Mouse (Mus musculus) adrenal gland, postnatal 14 days (tissue): ENCODE data around the gene Arid5a. TPM values are rescaled to one million over a fixed set of nuclear protein-coding genes. Genes with fewer than 3 reads are reported as not detected.

Source experiments
- DNase-seq: peaks from one replicate; pipeline ENCODE4 v3.0.0; 2021; ENCODE audit warnings: mixed read lengths
- long read RNA-seq, 2 experiments: library from polyadenylated mRNA; stranded (forward); transcript quantifications; one replicate each; pipeline ENCODE4 v2.0.0; 2021
- total RNA-seq: library from RNA; stranded (reverse); gene quantifications from 2 replicates; pipeline ENCODE4 v1.2.3, GENCODE M21; 2021

Gene Arid5a
- total RNA-seq = 6.0 and 10.6 TPM in 2 replicates
- long read RNA-seq, experiment 1, full-length matches to known transcripts = 3 of 3 reads
- long read RNA-seq, experiment 1, partial matches to known transcripts = 0 of 3 reads
- long read RNA-seq, experiment 1, other reads (novel, unspliced or antisense) = 0 of 3 reads
- long read RNA-seq, experiment 2, full-length matches to known transcripts = 4 of 4 reads
- long read RNA-seq, experiment 2, partial matches to known transcripts = 0 of 4 reads
- long read RNA-seq, experiment 2, other reads (novel, unspliced or antisense) = 0 of 4 reads

DNA sequence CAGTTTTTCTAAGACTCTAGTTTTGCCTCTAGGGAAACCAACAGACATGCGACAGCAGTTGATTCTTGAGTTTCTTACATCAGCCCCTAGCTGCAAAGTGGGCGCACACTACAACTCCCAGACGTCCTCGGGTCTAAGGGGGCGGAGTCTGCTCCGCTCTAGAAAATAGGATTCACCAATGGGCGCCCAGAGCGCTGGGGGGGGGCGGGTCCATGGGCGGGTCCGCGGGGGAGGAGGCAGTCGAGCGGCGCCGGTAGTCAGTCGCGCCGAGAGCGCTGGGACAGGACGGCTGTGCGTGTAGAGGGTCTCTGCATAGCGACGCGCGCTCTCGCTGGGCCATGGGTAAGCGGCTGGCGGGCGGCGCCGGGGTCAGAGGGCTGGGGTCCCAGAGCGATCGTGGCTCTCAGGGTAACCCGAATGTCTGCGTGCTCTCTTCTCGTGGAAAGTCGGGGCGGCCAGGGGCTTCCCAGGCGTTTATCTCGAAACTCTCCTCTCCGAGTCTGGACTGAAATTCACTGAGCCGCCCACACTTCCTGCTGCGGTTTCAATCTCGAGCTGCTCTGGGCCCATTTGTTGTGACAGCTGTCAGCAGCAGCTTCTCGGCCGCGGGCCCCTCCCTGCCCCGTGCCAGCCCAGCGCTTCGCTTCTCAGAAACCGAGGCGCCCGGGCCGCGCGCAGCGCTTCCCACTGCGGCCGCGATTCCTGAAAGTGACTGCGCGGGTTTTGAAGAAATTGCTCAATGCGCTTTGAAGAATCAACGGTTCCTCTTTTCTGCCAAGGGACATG, at the start of gene Arid5a:
Gene Arid5a (plus strand): TSS at position 239 of the 786 bp plus-strand sequence.
- peak; percentile 92 for DNase-seq

- no peak for DNase-seq
These were observed 48.9 kb upstream of the Arid5a start for GRCm38 (mm10) chr1:36258631-36259030.

- no peak for DNase-seq
These were observed 48.3 kb upstream of the Arid5a start for GRCm38 (mm10) chr1:36259281-36259680.

DNA sequence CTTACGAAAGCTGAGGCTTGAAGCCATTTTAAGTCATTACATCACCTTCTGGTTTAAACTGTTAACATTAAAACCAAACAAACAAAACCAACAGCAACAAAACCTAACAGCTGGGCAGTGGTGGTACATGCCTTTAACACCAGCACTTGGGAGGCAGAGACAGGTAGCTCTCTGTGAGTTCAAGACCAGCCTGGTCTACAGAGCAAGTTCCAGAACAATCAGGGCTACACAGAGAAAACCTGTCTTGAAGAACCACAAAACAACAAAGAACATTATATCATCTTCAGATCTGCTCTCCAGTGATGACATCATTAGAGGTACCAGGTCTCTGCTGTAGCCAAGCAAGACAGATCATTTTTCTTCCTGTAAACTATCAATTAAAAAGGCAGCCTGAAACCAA, 47.1 kb upstream of the Arid5a start:
- DNase-seq = no peak

DNA sequence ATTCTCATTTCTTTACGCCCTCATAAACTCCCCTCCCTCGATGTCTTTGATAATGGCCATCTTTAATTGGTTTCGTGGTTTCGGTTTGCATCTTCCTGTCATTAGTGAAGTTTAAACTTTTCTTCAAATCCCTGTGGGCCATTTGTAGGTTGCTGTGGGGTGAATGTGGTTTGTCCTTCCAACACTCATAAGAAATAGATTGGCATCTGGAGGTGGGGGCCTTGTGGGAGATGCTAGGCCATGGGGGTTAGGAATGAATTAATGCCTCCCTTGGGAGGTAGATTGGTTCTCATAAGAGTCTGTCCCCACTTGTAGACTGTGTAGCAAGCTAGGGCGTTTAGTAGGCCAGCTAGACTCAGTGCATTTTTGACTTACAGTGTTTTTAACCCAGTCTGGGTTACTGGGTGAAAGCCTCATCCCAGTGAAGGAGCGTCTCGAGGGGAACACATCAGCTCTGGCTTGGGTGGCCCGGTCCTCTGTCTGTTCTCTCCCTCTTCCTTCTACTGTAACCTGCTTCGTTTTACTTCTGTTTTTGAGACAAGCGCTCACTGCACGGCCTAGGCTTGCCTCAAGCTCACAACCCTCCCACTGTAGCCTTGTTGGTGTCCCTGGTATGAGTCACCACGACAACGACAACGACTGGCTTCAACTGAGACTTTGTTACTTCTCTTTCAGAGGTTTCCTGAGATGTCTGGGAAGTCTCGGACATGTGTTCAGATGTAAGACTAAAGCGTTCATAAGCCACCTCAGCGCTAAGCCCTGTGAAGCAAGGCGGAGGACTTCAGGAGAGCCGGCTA, 45.6 kb upstream of the Arid5a start:
- DNase-seq = no peak

GRCm38 (mm10) chr1:36263833-36264488, 43.6 kb upstream of the Arid5a start:
- DNase-seq = peak; percentile 65

- DNase-seq = no peak
These were observed 41.2 kb upstream of the Arid5a start for GRCm38 (mm10) chr1:36266293-36266692.

DNA sequence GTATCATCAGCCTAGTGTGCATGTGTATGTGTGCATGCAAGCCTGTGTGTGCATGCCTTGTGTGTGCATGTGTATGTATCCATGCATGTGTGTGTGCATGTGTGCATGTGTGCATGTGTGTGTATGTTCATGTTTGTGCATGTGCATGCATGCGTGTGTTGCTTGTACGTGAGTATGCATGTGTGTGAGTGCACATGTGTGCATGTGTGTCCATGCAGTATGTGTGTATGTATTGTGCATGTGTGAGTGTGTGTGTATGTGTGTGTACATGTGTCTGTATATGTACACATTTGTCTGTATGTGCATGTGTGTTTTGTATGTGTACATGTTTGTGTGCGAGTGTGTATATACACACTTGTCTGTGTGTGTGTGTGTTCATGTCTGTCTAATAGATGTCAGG, 39.9 kb upstream of the Arid5a start:
- no peak for DNase-seq

DNA sequence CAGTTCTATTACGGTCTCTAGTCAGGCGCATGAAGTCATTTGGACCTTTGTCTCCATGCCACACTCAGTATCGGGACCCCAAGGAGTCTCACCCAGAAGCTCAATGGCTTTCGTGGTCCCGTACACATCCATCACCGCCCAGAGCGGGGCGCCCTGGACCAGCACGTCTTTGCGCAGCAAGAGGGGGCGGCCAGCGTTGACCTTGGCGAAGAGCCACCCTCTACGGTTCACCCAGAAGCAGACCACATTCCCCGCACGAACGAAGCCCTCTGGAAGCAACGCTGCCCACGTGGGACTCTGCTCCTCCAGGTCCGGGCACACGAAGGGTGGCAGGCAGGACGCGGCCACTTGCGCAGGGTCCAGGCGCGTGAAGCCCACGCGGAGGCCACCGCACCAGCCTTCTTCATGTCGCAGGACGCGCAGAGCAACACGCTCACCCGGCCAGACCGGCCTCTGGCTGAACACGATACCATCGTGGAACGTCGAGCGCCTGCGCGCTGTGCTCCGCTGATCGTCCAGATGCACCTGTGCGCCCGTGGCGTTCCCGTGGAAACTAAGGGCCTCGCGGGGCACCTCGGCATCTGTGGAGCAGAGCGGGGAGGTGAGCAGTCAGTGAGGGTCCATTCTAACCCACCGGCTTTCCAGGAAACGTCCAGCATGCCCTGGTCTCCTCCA, 38.3 kb upstream of the Arid5a start:
- DNase-seq = no peak

GRCm38 (mm10) chr1:36270666-36271065, 36.9 kb upstream of the Arid5a start:
- no peak for DNase-seq

DNA sequence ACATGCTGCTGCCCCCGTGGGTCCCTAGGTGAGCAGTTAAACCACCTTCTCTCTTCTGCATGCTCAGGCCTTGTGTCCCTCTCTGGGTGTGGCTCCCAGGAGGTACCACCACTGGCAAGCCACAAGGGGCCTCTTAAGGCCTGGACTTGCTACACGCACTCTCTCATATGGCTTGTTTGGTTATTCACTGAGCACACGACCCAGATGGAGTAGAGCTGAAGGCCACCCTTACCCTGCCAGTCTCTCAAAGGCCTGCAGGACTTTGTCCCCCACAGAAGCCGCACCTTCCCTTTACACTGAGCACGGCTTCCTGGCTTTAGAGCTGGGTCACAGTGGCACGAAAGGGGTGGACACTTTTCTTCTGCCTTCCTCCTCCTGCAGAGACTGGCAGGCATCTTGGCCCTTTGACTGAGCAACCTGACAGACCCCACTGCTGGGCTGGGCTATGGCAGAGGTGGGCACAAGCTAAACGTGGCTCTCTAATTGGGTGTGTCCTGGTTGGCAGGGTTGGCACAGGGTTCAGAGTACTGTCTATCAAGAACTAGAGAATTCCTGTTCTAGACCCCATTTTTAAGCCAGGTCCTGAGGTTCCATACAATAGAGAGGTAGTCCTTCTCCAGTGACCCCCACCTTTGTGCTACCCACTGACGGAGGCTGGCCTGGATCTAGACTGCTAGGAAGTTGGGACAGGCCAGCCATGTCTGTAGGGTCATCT, 35.9 kb upstream of the Arid5a start:
- no peak for DNase-seq

- peak; percentile 70 for DNase-seq
These were observed 35.0 kb upstream of the Arid5a start for GRCm38 (mm10) chr1:36272546-36272945.

DNA sequence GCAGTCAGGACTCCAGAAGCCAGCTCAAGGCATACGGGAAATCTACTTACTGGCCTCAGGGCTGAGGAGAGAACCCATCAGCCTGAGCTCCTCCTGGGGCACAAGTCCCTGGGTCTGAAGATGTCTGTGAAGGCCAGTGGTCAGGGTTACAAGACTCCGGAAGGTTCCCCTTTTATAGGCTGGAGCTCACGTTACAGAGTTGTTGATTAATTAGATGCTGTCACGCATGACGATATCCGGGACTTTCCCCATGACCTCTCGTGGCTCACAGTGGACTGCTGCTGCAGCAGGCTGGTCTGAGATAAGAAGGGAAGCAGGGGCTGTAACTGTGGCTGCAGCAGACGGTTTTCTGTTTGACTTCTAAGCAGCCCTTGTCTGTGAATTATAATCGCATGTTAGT, 34.2 kb upstream of the Arid5a start:
- peak; percentile 78 for DNase-seq

GRCm38 (mm10) chr1:36274455-36274854, 33.1 kb upstream of the Arid5a start, which contains the start of gene Neurl3:
Neurl3 (minus strand) TSS chr1:36274679.
- no peak for DNase-seq

GRCm38 (mm10) chr1:36275635-36276389, 31.7 kb upstream of the Arid5a start:
- no peak for DNase-seq

DNA sequence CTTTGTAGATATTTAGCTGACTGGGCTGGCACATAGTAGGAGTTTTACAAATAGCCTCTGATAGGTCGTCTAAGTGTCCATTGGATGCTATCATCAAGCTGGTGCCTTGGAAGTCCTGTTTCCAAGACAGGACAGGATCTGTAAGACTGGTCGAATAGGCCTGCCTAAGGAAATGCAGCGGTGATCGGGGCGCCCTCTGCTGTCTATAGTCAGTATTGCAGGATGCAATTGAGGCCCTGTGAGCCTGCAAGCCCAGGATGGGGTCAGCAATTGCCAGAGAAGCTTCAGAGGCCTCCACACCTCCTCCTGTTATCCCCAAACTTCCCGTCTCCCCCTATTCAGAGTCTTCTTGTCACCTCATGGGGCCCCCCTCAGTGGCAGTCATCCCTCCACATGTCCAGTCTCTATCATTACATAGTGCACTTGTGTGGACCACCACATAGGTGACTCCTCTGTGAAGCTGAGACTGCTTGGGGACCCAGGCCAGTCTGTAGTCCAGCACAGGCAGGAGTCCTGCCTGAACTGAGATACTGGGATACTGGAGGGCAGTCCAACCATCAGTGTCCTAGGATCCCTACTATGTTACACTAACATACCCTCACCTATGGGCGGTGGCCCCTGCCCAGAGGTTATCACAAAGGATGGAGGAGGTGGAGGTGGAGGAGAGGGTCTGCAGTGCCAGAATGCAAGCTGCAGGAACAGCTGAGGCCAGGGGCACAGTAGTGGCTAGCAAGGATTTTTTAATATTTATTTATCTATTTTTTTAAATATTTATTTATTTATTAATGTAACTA, 30.1 kb upstream of the Arid5a start:
- DNase-seq = peak; percentile 87

DNA sequence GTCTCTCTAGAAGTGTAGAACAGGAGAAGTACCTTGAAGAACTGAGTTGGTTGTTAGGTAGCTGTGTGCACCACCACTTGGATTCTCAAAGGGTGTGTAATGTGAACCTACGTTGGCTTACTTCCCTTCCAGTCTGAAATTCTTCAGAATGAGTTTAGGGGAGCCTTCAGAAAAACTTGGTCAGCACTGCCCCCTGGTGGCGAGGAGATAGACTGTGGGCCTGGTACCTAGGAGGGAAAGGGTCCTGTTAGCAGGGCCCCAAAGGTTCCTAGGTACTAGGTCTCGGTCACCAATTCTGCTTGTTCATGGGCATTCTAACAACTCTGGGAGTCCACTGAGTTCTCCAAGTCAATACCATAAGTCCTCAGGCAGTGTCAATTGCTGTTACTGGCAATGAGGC, 28.3 kb upstream of the Arid5a start:
- peak; percentile 91 for DNase-seq

- DNase-seq = no peak
These were observed 26.6 kb upstream of the Arid5a start for GRCm38 (mm10) chr1:36280938-36281337.

GRCm38 (mm10) chr1:36281849-36282248, 25.7 kb upstream of the Arid5a start:
- DNase-seq = no peak
